Mouse (Mus musculus) forebrain, embryonic 12.5 days (tissue): ENCODE results near the gene Gm21987. TPM values are rescaled to one million over a fixed set of nuclear protein-coding genes. Genes with fewer than 3 reads are reported as not detected.
"Not testable (repeated sequence)": the region's sequence is repeated elsewhere in the genome, so short reads cannot be mapped to it uniquely, and the experiment has no call there.

Experiments
- ATAC-seq: fragments of 200-750 bp; cut with Nextera tagmentation; 2 replicates; pipeline ENCODE4 v1.8.0; 2017; ENCODE audit warnings: moderate TSS enrichment; ENCODE audit not compliant: low FRiP score
- H3K27ac ChIP-seq: fragments of 300-500 bp; sonication (generic); 2 replicates; pipeline ENCODE4 v1.5.1; 2016; ENCODE audit warnings: mild to moderate bottlenecking
- H3K27me3 ChIP-seq: fragments of 300-500 bp; sonication (generic); 2 replicates; pipeline ENCODE4 v1.6.1; 2016; ENCODE audit warnings: mild to moderate bottlenecking
- H3K36me3 ChIP-seq: fragments of 300-500 bp; sonication (generic); replicated peaks from 2 replicates; pipeline ENCODE4 v1.6.1; 2016; ENCODE audit warnings: mild to moderate bottlenecking
- H3K4me1 ChIP-seq: fragments of 300-500 bp; sonication (generic); 2 replicates; pipeline ENCODE4 v1.6.1; 2016
- H3K4me2 ChIP-seq: fragments of 300-500 bp; sonication (generic); 2 replicates; pipeline ENCODE4 v1.6.1; 2016; ENCODE audit warnings: mild to moderate bottlenecking, moderate library complexity
- H3K4me3 ChIP-seq: fragments of 300-500 bp; sonication (generic); replicated peaks from 2 replicates; pipeline ENCODE4 v1.5.1; 2016; ENCODE audit warnings: mild to moderate bottlenecking
- H3K9ac ChIP-seq: fragments of 300-500 bp; sonication (generic); 2 replicates; pipeline ENCODE4 v1.6.1; 2016; ENCODE audit warnings: mild to moderate bottlenecking
- H3K9me3 ChIP-seq: fragments of 300-500 bp; sonication (generic); 2 replicates; pipeline ENCODE4 v1.6.1; 2016
- WGBS: fragments of 180-500 bp; shearing (Covaris S2); methylation state at CpG from one replicate; pipeline ENCODE4 v1.1.7; 2016; 5-methylcytosine and 5-hydroxymethylcytosine counted together
- polyA plus RNA-seq: library from polyadenylated mRNA; unstranded; fragments of >200 nt; fragmentation: Nextera tagmentation; extraction: Ambion mirVana; gene quantifications from 2 replicates; pipeline ENCODE4 v1.2.1, GENCODE M21; 2016

Gene Gm21987
- polyA plus RNA-seq, 1 experiment from 2014 or later, result not detected

- Histone ChIP-seq H3K27ac (no peak overlapping the region), H3K4me1 (no peaks in the 10 kb centered on the region; the same call in 1 of the 2 replicates), H3K36me3 (no peaks in the 10 kb centered on the region), H3K27me3 (no peaks in the 10 kb centered on the region), H3K4me2 (no peak overlapping the region), H3K4me3 (no peak overlapping the region), H3K9me3 (no peaks in the 10 kb centered on the region), H3K9ac (no peak overlapping the region)
- ATAC-seq, result no peak
- 94% methylated on average over 15 of the region's 15 CpGs for WGBS
Measured at GRCm38 (mm10) chr16:38324311-38324710, 22.5 kb upstream of the Gm21987 start.

DNA sequence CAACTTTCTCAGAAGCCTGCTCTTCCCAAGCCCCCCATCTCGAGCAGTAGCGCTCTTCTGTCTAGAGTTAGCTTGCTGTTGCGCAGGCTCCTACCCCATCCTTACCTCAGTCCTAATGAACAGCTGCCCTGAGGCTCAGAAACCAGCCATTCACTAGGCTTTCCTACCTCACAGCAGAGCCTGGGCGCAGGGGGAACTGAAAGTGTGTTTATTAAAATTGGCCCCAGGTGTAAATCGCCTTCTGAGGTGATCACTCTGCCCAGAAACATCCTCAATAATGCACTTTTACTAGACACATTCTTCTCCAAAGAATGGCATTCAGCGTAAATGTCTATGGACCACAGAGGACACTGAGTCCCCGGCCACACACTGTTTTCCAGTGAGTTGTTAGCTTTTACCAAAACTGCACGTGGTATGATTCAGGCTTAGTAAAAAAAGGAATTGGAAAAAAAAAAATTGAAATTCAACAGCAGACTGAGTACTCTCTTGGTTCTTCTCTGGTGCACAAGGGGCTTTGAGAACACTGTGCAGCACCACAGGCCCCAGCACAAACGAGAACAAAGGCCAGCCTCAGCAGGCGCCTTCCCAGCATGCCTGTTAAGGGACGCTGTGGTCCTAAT, 20.0 kb upstream of the Gm21987 start:
- no peaks in the 10 kb centered on the region for H3K4me1 ChIP-seq
- no peak overlapping the region for H3K4me3 ChIP-seq
- no peaks in the 10 kb centered on the region for H3K27me3 ChIP-seq
- no peaks in the 10 kb centered on the region for H3K9me3 ChIP-seq
- ATAC-seq, result no peak
- no peaks in the 10 kb centered on the region for H3K36me3 ChIP-seq
- H3K27ac ChIP-seq, result no peak overlapping the region
- H3K9ac ChIP-seq, result no peak overlapping the region
- WGBS, result 86% methylated on average over 11 of the region's 11 CpGs
- H3K4me2 ChIP-seq, result no peak overlapping the region

DNA sequence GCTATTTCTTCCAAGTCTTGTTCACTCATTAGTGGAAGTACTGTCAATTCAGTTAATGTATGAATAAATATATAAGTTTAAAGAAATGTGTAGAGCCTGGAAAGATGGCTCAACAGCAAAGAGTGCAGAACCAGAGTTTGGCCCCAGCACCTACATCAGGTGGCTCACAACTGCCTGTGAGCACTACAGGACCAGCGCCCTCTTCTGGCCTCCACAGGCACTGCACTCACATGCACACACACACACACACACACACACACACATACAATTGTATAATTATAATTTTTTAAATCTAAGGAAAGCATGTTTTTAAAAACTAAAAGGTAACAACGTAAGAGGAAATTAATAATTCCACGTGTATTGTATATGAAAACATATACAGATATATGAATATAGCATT, 17.5 kb upstream of the Gm21987 start:
- Histone ChIP-seq H3K4me2 (no peak overlapping the region), H3K9me3 (no peaks in the 10 kb centered on the region), H3K4me3 (no peak overlapping the region), H3K36me3 (no peaks in the 10 kb centered on the region), H3K4me1 (no peaks in the 10 kb centered on the region), H3K9ac (no peak overlapping the region), H3K27me3 (no peaks in the 10 kb centered on the region), H3K27ac (no peak overlapping the region)
- ATAC-seq, result no peak
- 83% methylated on average over 3 of the region's 3 CpGs for WGBS

DNA sequence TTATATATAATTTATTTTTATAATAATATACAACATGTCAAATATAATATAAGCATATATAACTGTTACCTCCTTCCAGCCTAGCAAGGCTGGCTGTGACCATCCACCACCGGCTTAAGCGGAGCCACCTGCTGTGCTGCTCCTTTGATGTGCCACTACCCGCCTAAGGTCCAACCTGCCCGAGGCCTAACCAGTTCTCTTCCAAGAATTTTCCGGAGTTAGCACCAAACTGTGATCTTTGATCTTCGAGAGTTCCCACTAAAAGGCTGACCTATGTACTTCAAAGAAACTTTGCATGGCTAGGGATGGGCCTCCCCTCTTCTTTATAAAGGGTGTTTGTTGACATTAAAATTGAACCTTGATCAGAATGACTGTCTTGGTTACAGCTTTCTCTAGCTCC, 12.4 kb upstream of the Gm21987 start:
- no peaks in the 10 kb centered on the region for H3K27me3 ChIP-seq
- WGBS, result 47% methylated on average over 6 of the region's 6 CpGs
- H3K4me2 ChIP-seq, result no peak overlapping the region
- no peak overlapping the region for H3K4me3 ChIP-seq
- H3K9ac ChIP-seq, result no peak overlapping the region
- no peak overlapping the region for H3K27ac ChIP-seq
- no peaks in the 10 kb centered on the region for H3K36me3 ChIP-seq
- H3K9me3 ChIP-seq, result no peaks in the 10 kb centered on the region
- H3K4me1 ChIP-seq, result no peaks in the 10 kb centered on the region
- no peak for ATAC-seq

DNA sequence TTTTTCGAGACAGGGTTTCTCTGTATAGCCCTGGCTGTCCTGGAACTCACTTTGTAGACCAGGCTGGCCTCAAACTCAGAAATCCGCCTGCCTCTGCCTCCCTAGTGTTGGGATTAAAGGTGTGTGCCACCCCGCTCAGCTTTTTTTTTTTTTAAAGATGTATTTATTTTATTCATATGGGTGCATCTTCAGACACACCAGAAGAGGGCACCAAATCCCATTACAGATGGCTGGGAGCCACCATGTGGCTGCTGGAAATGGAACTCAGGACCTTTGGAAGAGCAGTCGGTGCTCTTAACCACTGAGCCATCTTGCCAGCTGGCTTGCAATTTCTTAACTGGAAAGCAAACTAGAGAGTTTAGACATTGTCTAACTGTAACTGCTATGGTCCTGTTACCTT, 8.8 kb upstream of the Gm21987 start:
- not testable (repeated sequence) for H3K9me3 ChIP-seq, ATAC-seq, H3K4me1 ChIP-seq, H3K4me2 ChIP-seq, H3K9ac ChIP-seq, H3K4me3 ChIP-seq, H3K36me3 ChIP-seq, H3K27me3 ChIP-seq, H3K27ac ChIP-seq
- 86% methylated on average over 4 of the region's 4 CpGs for WGBS

GRCm38 (mm10) chr16:38341396-38342324, 5.2 kb upstream of the Gm21987 start, which contains the start of gene Maats1:
Gene Maats1 (minus strand): TSS chr16:38342143.
- ATAC-seq, result peak; percentile 93
- Histone ChIP-seq H3K4me1 (peaks cover 9% of the 10 kb centered on the region), H3K27ac (peak within 1 kb of the TSS; percentile 50; the same call in 1 of the 2 replicates), H3K9ac (peak within 1 kb of the TSS; percentile 44), H3K36me3 (no peaks in the 10 kb centered on the region), H3K27me3 (no peaks in the 10 kb centered on the region), H3K4me2 (peak within 1 kb of the TSS; percentile 67), H3K9me3 (no peaks in the 10 kb centered on the region), H3K4me3 (peak within 1 kb of the TSS; percentile 37)
- WGBS, result 7% methylated on average over 30 of the region's 30 CpGs

DNA sequence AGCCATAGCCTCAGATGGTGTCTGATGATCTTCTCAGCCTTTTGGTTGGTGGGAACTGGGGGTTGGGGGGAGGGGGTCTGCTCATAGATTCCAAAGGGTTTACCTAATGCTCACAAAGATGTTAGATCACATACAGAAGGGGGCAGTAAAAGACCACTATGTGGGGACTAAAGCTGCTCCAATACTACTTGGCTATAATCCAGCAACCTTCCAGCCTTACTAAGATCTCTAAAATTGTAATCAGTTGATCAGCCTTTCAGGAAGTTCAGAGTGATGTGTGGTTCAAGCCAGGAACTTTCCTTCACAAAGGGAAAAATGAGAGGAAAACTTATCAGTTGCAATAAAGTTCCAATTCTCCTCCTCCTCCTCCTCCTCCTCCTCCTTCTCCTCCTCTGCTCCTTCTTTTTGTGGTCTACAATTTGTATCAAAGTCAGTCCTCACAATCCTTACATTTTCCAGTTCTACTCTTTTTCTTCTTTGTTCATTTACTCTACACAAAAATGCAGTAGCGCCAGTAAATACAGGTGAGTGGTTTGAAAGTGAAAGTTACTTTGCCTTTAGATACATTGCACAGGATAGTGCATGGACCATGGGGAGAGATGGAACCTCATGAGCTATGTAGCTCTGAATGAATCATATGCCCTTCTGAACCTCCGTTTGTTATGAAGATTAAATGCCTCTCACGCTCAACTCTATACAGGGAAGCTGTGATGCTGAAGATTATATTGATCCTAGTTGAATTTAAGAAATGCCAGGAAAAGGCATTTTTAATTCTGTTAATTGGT, 1.7 kb upstream of the Gm21987 start:
- Histone ChIP-seq H3K27me3 (no peaks in the 10 kb centered on the region), H3K4me2 (no peak overlapping the region), H3K4me1 (peaks cover 19% of the 10 kb centered on the region), H3K36me3 (peaks cover 11% of the 10 kb centered on the region), H3K27ac (no peak overlapping the region), H3K4me3 (no peak overlapping the region), H3K9me3 (no peaks in the 10 kb centered on the region), H3K9ac (no peak overlapping the region)
- ATAC-seq, result no peak
- 85% methylated on average over 3 of the region's 3 CpGs for WGBS

GRCm38 (mm10) chr16:38347588-38347987, 748 bp downstream of the Gm21987 start:
- Histone ChIP-seq H3K36me3 (peaks cover 34% of the 10 kb centered on the region), H3K9ac (peak overlapping the region; percentile 80; the same call in 1 of the 2 replicates), H3K27ac (no peak overlapping the region)

DNA sequence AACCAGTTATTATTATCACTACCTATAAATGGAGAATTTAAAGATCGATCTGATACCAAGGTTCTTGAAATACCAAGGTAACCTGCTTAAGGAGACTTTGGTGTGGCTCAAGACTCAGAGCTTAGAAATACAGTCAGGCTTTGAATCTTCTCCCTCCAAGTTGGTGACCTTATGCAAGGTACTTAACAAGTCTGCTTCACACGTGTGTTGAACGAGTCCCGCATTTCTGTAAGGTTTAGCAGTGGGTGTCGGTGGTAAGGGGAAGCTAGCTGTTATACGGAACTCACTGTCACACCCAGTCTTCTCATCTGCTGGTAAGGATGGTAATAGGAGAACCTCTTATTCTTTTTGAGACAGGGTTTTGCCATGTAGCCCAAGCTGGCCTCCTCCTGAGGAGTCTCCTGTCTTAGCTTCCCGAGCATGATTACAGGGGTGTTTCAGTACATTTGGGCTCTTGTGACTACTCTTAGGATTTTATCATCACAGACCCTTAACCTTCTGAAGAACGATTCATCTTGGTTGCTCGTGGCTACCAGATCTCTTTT, 1.4 kb downstream of the Gm21987 start:
- no peaks in the 10 kb centered on the region for H3K27me3 ChIP-seq
- no peak for ATAC-seq
- H3K36me3 ChIP-seq, result peaks cover 34% of the 10 kb centered on the region
- no peak overlapping the region for H3K4me3 ChIP-seq
- H3K9me3 ChIP-seq, result no peaks in the 10 kb centered on the region
- 90% methylated on average over 9 of the region's 9 CpGs for WGBS
- H3K9ac ChIP-seq, result no peak overlapping the region
- no peak overlapping the region for H3K4me2 ChIP-seq
- H3K27ac ChIP-seq, result no peak overlapping the region
- peaks cover 10% of the 10 kb centered on the region for H3K4me1 ChIP-seq

More at GRCm38 (mm10) chr16:38347588-38347987, 748 bp downstream of the Gm21987 start:
- Histone ChIP-seq H3K4me3 (peak overlapping the region; percentile 80), H3K4me1 (peaks cover 10% of the 10 kb centered on the region), H3K9me3 (no peaks in the 10 kb centered on the region), H3K27me3 (no peaks in the 10 kb centered on the region), H3K4me2 (peak overlapping the region; percentile 65)
- no peak for ATAC-seq
- 57% methylated on average over 6 of the region's 6 CpGs for WGBS

DNA sequence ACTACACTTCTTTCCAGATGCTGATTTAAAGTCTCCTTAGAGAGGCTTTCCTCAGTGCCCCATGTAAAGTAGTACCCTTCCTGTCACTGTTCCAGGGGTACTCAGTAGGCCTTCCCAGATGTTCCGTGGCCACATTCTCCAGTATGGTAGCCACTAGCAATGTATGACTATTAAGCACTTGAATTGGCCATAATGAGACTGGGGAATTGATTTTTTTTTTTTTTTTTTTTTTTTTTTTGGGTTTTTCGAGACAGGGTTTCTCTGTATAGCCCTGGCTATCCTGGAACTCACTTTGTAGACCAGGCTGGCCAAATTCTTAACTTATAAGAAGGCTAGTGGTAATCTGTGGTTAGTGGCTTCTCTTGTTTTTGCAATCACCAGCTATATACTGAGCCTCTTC, 3.0 kb downstream of the Gm21987 start:
- Histone ChIP-seq H3K27ac (no peak overlapping the region), H3K36me3 (peaks cover 34% of the 10 kb centered on the region), H3K27me3 (no peaks in the 10 kb centered on the region), H3K4me3 (no peak overlapping the region), H3K9ac (no peak overlapping the region), H3K4me2 (no peak overlapping the region), H3K9me3 (no peaks in the 10 kb centered on the region), H3K4me1 (peaks cover 10% of the 10 kb centered on the region)
- no peak for ATAC-seq
- 85% methylated on average over 2 of the region's 2 CpGs for WGBS

GRCm38 (mm10) chr16:38350361-38350855, 3.6 kb downstream of the Gm21987 start:
- no peak overlapping the region for H3K4me2 ChIP-seq
- 94% methylated on average over 7 of the region's 7 CpGs for whole genome bisulfite sequencing
- H3K27me3 ChIP-seq, result no peaks in the 10 kb centered on the region
- H3K9ac ChIP-seq, result no peak overlapping the region
- no peak overlapping the region for H3K27ac ChIP-seq
- peaks cover 34% of the 10 kb centered on the region for H3K36me3 ChIP-seq
- no peak overlapping the region for H3K4me3 ChIP-seq
- H3K9me3 ChIP-seq, result no peaks in the 10 kb centered on the region
- no peak for ATAC-seq
- H3K4me1 ChIP-seq, result peaks cover 10% of the 10 kb centered on the region

DNA sequence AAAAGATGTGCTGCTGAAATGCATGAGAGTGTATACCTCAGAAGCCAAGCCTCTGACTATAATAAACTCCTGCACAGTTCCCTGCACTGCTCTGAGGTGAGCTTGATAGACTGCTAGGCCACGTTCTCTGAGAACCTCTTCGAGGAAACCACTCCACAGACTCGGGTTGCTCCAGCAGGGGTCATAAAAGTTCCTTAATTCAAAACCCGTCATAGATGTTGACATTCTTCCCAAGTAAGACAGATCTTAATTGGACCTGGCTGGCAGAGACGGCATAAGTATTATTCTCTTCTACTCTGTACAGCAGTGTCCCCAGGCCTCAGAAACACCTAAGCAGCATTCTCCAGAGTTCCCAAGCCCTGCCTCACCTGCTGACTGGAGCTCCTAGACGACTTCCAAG, 4.1 kb downstream of the Gm21987 start:
- Histone ChIP-seq H3K9me3 (no peaks in the 10 kb centered on the region), H3K4me1 (peaks cover 10% of the 10 kb centered on the region), H3K27me3 (no peaks in the 10 kb centered on the region), H3K9ac (no peak overlapping the region), H3K4me3 (no peak overlapping the region), H3K36me3 (peaks cover 34% of the 10 kb centered on the region), H3K4me2 (no peak overlapping the region), H3K27ac (no peak overlapping the region)
- ATAC-seq, result no peak
- 89% methylated on average over 6 of the region's 6 CpGs for WGBS
